Mouse (Mus musculus) liver, adult 2 months (tissue): ENCODE data around the gene Zscan10. TPM values are rescaled to one million over a fixed set of nuclear protein-coding genes. Genes with fewer than 3 reads are reported as not detected.

ENCODE experiments used
- DNase-seq: peaks from one replicate; pipeline ENCODE4 v3.0.0-alpha.2; 2011; ENCODE audit warnings: low read depth, low spot score; ENCODE audit errors: extremely low read depth
- H3K27ac ChIP-seq: fragments of 200-500 bp; replicated peaks from 2 replicates; pipeline ENCODE4 v1.5.1; 2012; ENCODE audit warnings: low read depth, mild to moderate bottlenecking, control low read depth, inconsistent platforms, low read length; ENCODE audit not compliant: insufficient read depth
- H3K27me3 ChIP-seq: fragments of 200-500 bp; 2 replicates; pipeline ENCODE4 v1.6.1; 2012; ENCODE audit warnings: mild to moderate bottlenecking, moderate library complexity, low read length, inconsistent platforms; ENCODE audit not compliant: control insufficient read depth, insufficient read depth
- H3K36me3 ChIP-seq: fragments of 200-500 bp; 2 replicates; pipeline ENCODE4 v1.6.1; 2012; ENCODE audit warnings: low read length, inconsistent platforms; ENCODE audit not compliant: control insufficient read depth, insufficient read depth
- H3K4me1 ChIP-seq: fragments of 200-500 bp; 2 replicates; pipeline ENCODE4 v1.6.1; 2011; ENCODE audit warnings: low read length; ENCODE audit not compliant: control insufficient read depth, insufficient read depth
- H3K4me3 ChIP-seq: fragments of 200-500 bp; 2 replicates; pipeline ENCODE4 v1.5.1; 2011; ENCODE audit warnings: low read depth, mild to moderate bottlenecking, control low read depth, low read length, moderate library complexity; ENCODE audit not compliant: insufficient read depth
- H3K79me2 ChIP-seq: fragments of 200-500 bp; 2 replicates; pipeline ENCODE4 v1.6.1; 2012; ENCODE audit warnings: inconsistent platforms, mild to moderate bottlenecking, low read length, moderate library complexity; ENCODE audit not compliant: control insufficient read depth, insufficient read depth
- H3K9ac ChIP-seq: fragments of 200-500 bp; 2 replicates; pipeline ENCODE4 v1.6.1; 2012; ENCODE audit warnings: low read depth, mild to moderate bottlenecking, control low read depth, inconsistent platforms, low read length
- CTCF ChIP-seq: fragments of 200-500 bp; IDR thresholded peaks from 2 replicates; pipeline ENCODE4 v1.5.1; 2011; ENCODE audit warnings: low read depth, low read length, control low read depth
- POLR2A ChIP-seq: fragments of 200-500 bp; IDR thresholded peaks from 2 replicates; pipeline ENCODE4 v1.6.1; 2011; ENCODE audit warnings: low read length, control low read depth; ENCODE audit not compliant: insufficient read depth; ENCODE audit errors: extremely low read depth
- WGBS: fragments of 180-500 bp; shearing (Covaris S2); methylation state at CpG from one replicate; pipeline ENCODE4 v1.1.7; 2018; 5-methylcytosine and 5-hydroxymethylcytosine counted together
- polyA plus RNA-seq: library from polyadenylated mRNA; depleted of rRNA; stranded (reverse); fragments of >200 nt; gene quantifications from 2 replicates; pipeline ENCODE4 v1.2.3, GENCODE M21; 2012; rRNA removed
- total RNA-seq: library from RNA; depleted of rRNA; stranded (reverse); fragments of >200 nt; gene quantifications from 2 replicates; pipeline ENCODE4 v1.2.3, GENCODE M21; 2014; rRNA removed

The Zscan10 gene
- not detected in 2 replicates for total RNA-seq
- polyA plus RNA-seq: not detected in 2 replicates

GRCm38 (mm10) chr17:23600641-23601622 lies at the start of gene Zscan10:
Zscan10 (plus strand) TSS chr17:23600856.
- Histone ChIP-seq H3K4me3 (no peak within 1 kb of the TSS), H3K27me3 (no peaks in the 10 kb centered on the region), H3K79me2 (no peaks in the 10 kb centered on the region), H3K9ac (no peak within 1 kb of the TSS), H3K36me3 (no peaks in the 10 kb centered on the region), H3K27ac (no peak within 1 kb of the TSS), H3K4me1 (peaks cover 3% of the 10 kb centered on the region)
- no peak for TF ChIP-seq CTCF
- 85% methylated on average over 15 of the region's 15 CpGs for WGBS
- no peak for DNase-seq

DNA sequence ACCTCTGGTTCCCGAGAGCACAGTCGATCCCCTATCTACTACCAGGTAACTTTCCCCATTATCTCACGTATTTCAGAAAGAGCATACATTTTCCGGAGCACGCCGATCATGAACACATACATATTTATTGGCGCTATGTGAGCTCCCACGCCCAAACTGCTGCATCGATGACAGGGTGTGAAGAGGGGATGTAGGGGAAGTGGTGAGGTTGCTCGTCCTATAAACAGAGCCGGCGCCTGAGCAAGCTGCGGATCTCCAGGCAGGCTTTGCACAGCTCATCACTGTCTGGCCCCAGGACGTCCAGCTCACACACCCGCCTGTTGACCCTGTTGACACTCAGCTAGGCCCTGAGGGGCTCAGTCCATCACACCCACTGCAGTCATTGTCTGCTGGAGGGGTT lies 49.8 kb upstream of the Zscan10 start:
- WGBS: 2% methylated on average over 15 of the region's 15 CpGs
- H3K79me2 ChIP-seq: no peaks in the 10 kb centered on the region
- H3K27me3 ChIP-seq: no peaks in the 10 kb centered on the region
- H3K27ac ChIP-seq: peak overlapping the region; percentile 94
- no peak for TF ChIP-seq CTCF
- no peak for TF ChIP-seq POLR2A
- H3K4me3 ChIP-seq: peak overlapping the region; percentile 65
- H3K36me3 ChIP-seq: no peaks in the 10 kb centered on the region
- no peak for DNase-seq
- peak overlapping the region; percentile 85 for H3K9ac ChIP-seq
- peaks cover 38% of the 10 kb centered on the region for H3K4me1 ChIP-seq

DNA sequence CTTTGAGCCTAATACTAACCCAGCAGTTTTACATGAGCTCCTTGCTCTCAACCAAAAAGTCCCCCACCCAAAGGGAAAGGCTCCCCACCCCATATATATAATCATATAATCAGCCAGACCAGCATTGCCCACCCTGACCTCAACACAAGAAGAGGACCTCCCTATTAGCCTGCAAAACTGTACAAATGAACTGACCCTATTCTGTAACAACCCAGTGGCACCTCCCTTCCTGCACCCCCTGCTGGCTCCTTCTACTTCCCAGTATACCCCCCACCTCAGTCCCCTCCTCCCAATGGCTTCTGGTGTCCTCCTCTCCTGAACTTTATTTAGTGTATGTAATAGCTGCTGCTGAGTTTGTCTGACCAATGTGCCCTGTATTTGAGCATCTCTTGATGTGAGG lies 49.2 kb upstream of the Zscan10 start:
- peak overlapping the region; percentile 85 for H3K9ac ChIP-seq
- no peaks in the 10 kb centered on the region for H3K79me2 ChIP-seq
- H3K4me1 ChIP-seq: peaks cover 41% of the 10 kb centered on the region
- H3K27ac ChIP-seq: peak overlapping the region; percentile 94
- no peak for DNase-seq
- H3K36me3 ChIP-seq: no peaks in the 10 kb centered on the region
- H3K4me3 ChIP-seq: peak overlapping the region; percentile 65
- no peaks in the 10 kb centered on the region for H3K27me3 ChIP-seq
- TF ChIP-seq CTCF: no peak
- no peak for TF ChIP-seq POLR2A

DNA sequence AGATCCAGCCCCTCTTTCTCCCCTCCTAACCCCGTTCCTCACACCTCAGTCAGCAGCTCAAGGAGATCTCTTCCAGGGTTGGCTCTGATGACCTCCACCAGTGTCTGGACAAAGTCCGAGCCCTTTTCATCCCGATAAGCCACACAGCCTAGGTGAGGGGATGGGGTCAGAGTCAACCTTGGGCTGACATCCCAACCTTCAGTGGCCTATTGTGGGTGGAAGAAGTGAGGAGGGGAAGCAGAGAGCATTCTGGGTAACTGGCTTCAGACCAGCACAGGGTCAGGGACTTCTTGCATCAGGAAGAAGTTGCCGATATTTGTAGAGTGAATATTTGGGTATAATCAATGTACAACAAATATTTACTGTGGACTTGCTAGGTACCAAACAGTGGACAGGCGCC lies 48.7 kb upstream of the Zscan10 start:
- WGBS: 21% methylated on average over 5 of the region's 5 CpGs
- Histone ChIP-seq H3K27ac (peak overlapping the region; percentile 35), H3K4me3 (no peak overlapping the region), H3K27me3 (no peaks in the 10 kb centered on the region), H3K4me1 (peaks cover 41% of the 10 kb centered on the region), H3K36me3 (no peaks in the 10 kb centered on the region), H3K9ac (no peak overlapping the region), H3K79me2 (no peaks in the 10 kb centered on the region)
- TF ChIP-seq CTCF: no peak
- no peak for TF ChIP-seq POLR2A
- DNase-seq: peak; percentile 100

- Histone ChIP-seq H3K4me1 (peaks cover 41% of the 10 kb centered on the region), H3K27me3 (no peaks in the 10 kb centered on the region), H3K79me2 (no peaks in the 10 kb centered on the region), H3K36me3 (peaks cover 6% of the 10 kb centered on the region; the same call in 1 of the 2 replicates), H3K27ac (peak overlapping the region; percentile 98), H3K4me3 (no peak overlapping the region), H3K9ac (peak overlapping the region; percentile 17)
- TF ChIP-seq POLR2A (no peak), CTCF (no peak)
- DNase-seq: peak; percentile 51
- whole genome bisulfite sequencing: 58% methylated on average over 8 of the region's 8 CpGs
Observed at GRCm38 (mm10) chr17:23552896-23553633, 47.6 kb upstream of the Zscan10 start.
